Mouse (Mus musculus) MEL (cell line): ENCODE results near the gene Wdr59. TPM values are rescaled to one million over a fixed set of nuclear protein-coding genes. Genes with fewer than 3 reads are reported as not detected.

Source experiments
- DNase-seq: peaks from one replicate; pipeline ENCODE4 v3.0.0; 2011; ENCODE audit warnings: low read depth, low spot score
- H3K27ac ChIP-seq: 2 replicates; pipeline ENCODE4 v1.5.1; 2012; ENCODE audit warnings: low read depth, mild to moderate bottlenecking, control low read depth, low read length, moderate library complexity; ENCODE audit not compliant: control insufficient read depth
- H3K27me3 ChIP-seq, 2 experiments: fragments of 150-350 bp in 1 of 2; sonication (generic) in 1 of 2; 2 replicates each; pipeline ENCODE4 v1.6.1; 2012; ENCODE audit warnings: low read length in 2 of 2, mild to moderate bottlenecking in 2 of 2, improper control_type of control experiment in 1 of 2, moderate library complexity in 1 of 2; ENCODE audit not compliant: insufficient read depth in 2 of 2, control insufficient read depth in 1 of 2
- H3K36me3 ChIP-seq, 2 experiments: 2 replicates each; pipeline ENCODE4 v1.6.1; 2012 to 2014; ENCODE audit warnings: low read length in 2 of 2, improper control_type of control experiment in 1 of 2, inconsistent platforms in 1 of 2, mild to moderate bottlenecking in 1 of 2; ENCODE audit not compliant: insufficient read depth in 2 of 2, control insufficient read depth in 1 of 2
- H3K4me1 ChIP-seq, 2 experiments: fragments of 150-350 bp in 1 of 2; sonication (generic) in 1 of 2; 2 replicates each; pipeline ENCODE4 v1.6.1; 2012; ENCODE audit warnings: low read length in 2 of 2, improper control_type of control experiment in 1 of 2, mild to moderate bottlenecking in 1 of 2; ENCODE audit not compliant: insufficient read depth in 2 of 2, control insufficient read depth in 1 of 2
- H3K4me3 ChIP-seq, 2 experiments: fragments of 150-350 bp in 1 of 2; sonication (generic) in 1 of 2; 2 replicates each; pipeline ENCODE4 v1.5.1; 2012; ENCODE audit warnings: low read depth in 2 of 2, low read length in 2 of 2, mild to moderate bottlenecking in 2 of 2, moderate library complexity in 2 of 2, control low read depth in 1 of 2, improper control_type of control experiment in 1 of 2; ENCODE audit not compliant: control insufficient read depth in 1 of 2, insufficient read depth in 1 of 2
- H3K79me2 ChIP-seq: 2 replicates; pipeline ENCODE4 v1.6.1; 2012; ENCODE audit warnings: mild to moderate bottlenecking, low read length, moderate library complexity; ENCODE audit not compliant: control insufficient read depth, poor library complexity, insufficient read depth
- H3K9ac ChIP-seq: 2 replicates; pipeline ENCODE4 v1.6.1; 2012; ENCODE audit warnings: low read depth, mild to moderate bottlenecking, control low read depth, low read length, moderate library complexity; ENCODE audit not compliant: control insufficient read depth, poor library complexity, severe bottlenecking
- H3K9me3 ChIP-seq: fragments of 150-350 bp; sonication (generic); replicated peaks from 2 replicates; pipeline ENCODE4 v1.6.1; 2012; ENCODE audit warnings: mild to moderate bottlenecking, low read length, improper control_type of control experiment, moderate library complexity; ENCODE audit not compliant: insufficient read depth
- BHLHE40 ChIP-seq: IDR thresholded peaks from 2 replicates; pipeline ENCODE4 v1.6.1; 2012; ENCODE audit warnings: low read depth, mild to moderate bottlenecking, inconsistent platforms, low read length, improper control_type of control experiment, borderline replicate concordance
- CHD1 ChIP-seq: IDR thresholded peaks from 2 replicates; pipeline ENCODE4 v1.6.1; 2012; ENCODE audit warnings: low read depth, mild to moderate bottlenecking, inconsistent platforms, low read length, improper control_type of control experiment
- CTCF ChIP-seq, 3 experiments: IDR thresholded peaks in 2 of 3; conservative IDR thresholded peaks in 1 of 3; 2 replicates each; pipeline ENCODE4 v1.5.1; 2011 to 2012; ENCODE audit warnings: low read length in 3 of 3, low read depth in 2 of 3, mild to moderate bottlenecking in 2 of 3, improper control_type of control experiment in 1 of 3, inconsistent platforms in 1 of 3, mixed read lengths in 1 of 3, moderate library complexity in 1 of 3; ENCODE audit not compliant: control insufficient read depth in 1 of 3, insufficient read depth in 1 of 3, poor library complexity in 1 of 3, severe bottlenecking in 1 of 3
- ELF1 ChIP-seq: IDR thresholded peaks from 2 replicates; pipeline ENCODE4 v1.6.1; 2014; ENCODE audit warnings: low read depth, mild to moderate bottlenecking, inconsistent platforms, low read length, improper control_type of control experiment, moderate library complexity
- EP300 ChIP-seq, 2 experiments: IDR thresholded peaks; 2 replicates each; pipeline ENCODE4 v1.6.1; 2011; ENCODE audit warnings: improper control_type of control experiment in 2 of 2, low read length in 2 of 2, low read depth in 1 of 2, mild to moderate bottlenecking in 1 of 2
- ETS1 ChIP-seq: IDR thresholded peaks from 2 replicates; pipeline ENCODE4 v1.6.1; 2012; ENCODE audit warnings: low read depth, mild to moderate bottlenecking, inconsistent platforms, low read length, improper control_type of control experiment, moderate library complexity
- GATA1 ChIP-seq: IDR thresholded peaks from 2 replicates; pipeline ENCODE4 v1.6.1; 2011; ENCODE audit warnings: low read depth, low read length, improper control_type of control experiment
- HCFC1 ChIP-seq: IDR thresholded peaks from 2 replicates; pipeline ENCODE4 v1.6.1; 2012; ENCODE audit warnings: low read depth, mild to moderate bottlenecking, inconsistent platforms, low read length, improper control_type of control experiment, moderate library complexity
- KAT2A ChIP-seq: conservative IDR thresholded peaks from 2 replicates; pipeline ENCODE4 v1.6.1; 2012; ENCODE audit warnings: low read depth, low read length, improper control_type of control experiment, inconsistent platforms
- MAFK ChIP-seq: IDR thresholded peaks from 2 replicates; pipeline ENCODE4 v1.6.1; 2011; ENCODE audit warnings: low read depth, mild to moderate bottlenecking, low read length, improper control_type of control experiment, borderline replicate concordance
- MAZ ChIP-seq: IDR thresholded peaks from 2 replicates; pipeline ENCODE4 v1.6.1; 2012; ENCODE audit warnings: low read depth, mild to moderate bottlenecking, inconsistent platforms, low read length, improper control_type of control experiment
- NELFE ChIP-seq: IDR thresholded peaks from 2 replicates; pipeline ENCODE4 v1.6.1; 2011; ENCODE audit warnings: low read depth, low read length, improper control_type of control experiment
- NRF1 ChIP-seq: IDR thresholded peaks from 2 replicates; pipeline ENCODE4 v1.6.1; 2014; ENCODE audit warnings: low read depth, mild to moderate bottlenecking, inconsistent platforms, low read length, improper control_type of control experiment, moderate library complexity; ENCODE audit not compliant: poor library complexity, insufficient read depth, severe bottlenecking
- POLR2A ChIP-seq, 2 experiments: IDR thresholded peaks; 2 replicates each; pipeline ENCODE4 v1.6.1; 2011 to 2012; ENCODE audit warnings: low read length in 2 of 2, mild to moderate bottlenecking in 2 of 2, control low read depth in 1 of 2, improper control_type of control experiment in 1 of 2, low read depth in 1 of 2, moderate library complexity in 1 of 2; ENCODE audit not compliant: control insufficient read depth in 1 of 2, insufficient read depth in 1 of 2, poor library complexity in 1 of 2
- POLR2AphosphoS2 ChIP-seq: IDR thresholded peaks from 2 replicates; pipeline ENCODE4 v1.6.1; 2011; ENCODE audit warnings: low read length, improper control_type of control experiment
- POLR2AphosphoS5 ChIP-seq: IDR thresholded peaks from 2 replicates; pipeline ENCODE4 v1.6.1; 2012; ENCODE audit warnings: low read depth, borderline replicate concordance, mild to moderate bottlenecking, inconsistent platforms, low read length, moderate library complexity, mixed read lengths
- RAD21 ChIP-seq: IDR thresholded peaks from 2 replicates; pipeline ENCODE4 v1.6.1; 2011; ENCODE audit warnings: mild to moderate bottlenecking, low read depth, low read length, improper control_type of control experiment
- SMC3 ChIP-seq: IDR thresholded peaks from 2 replicates; pipeline ENCODE4 v1.6.1; 2011; ENCODE audit warnings: low read depth, low read length, improper control_type of control experiment
- TCF12 ChIP-seq: IDR thresholded peaks from 2 replicates; pipeline ENCODE4 v1.6.1; 2014; ENCODE audit warnings: low read depth, mild to moderate bottlenecking, inconsistent platforms, low read length, improper control_type of control experiment, moderate library complexity
- ZKSCAN1 ChIP-seq: IDR thresholded peaks from 2 replicates; pipeline ENCODE4 v1.6.1; 2012; ENCODE audit warnings: low read depth, mild to moderate bottlenecking, inconsistent platforms, low read length, improper control_type of control experiment, moderate library complexity
- ZMIZ1 ChIP-seq: IDR thresholded peaks from 2 replicates; pipeline ENCODE4 v1.6.1; 2012; ENCODE audit warnings: low read depth, mild to moderate bottlenecking, inconsistent platforms, low read length, improper control_type of control experiment, moderate library complexity
- ZNF384 ChIP-seq: IDR thresholded peaks from 2 replicates; pipeline ENCODE4 v1.6.1; 2012; ENCODE audit warnings: low read depth, mild to moderate bottlenecking, inconsistent platforms, low read length, improper control_type of control experiment
- polyA plus RNA-seq, 2 experiments: library from polyadenylated mRNA; stranded (reverse) in 1 of 2; unstranded in 1 of 2; fragments of >175 nt in 1 of 2; fragments of >200 nt in 1 of 2; gene quantifications; 2 replicates each; pipeline versions ENCODE4 v1.2.1 to v1.2.4; 2012; ENCODE audit warnings: low replicate concordance in 2 of 2, low read depth in 1 of 2; ENCODE audit not compliant: insufficient read length in 2 of 2, insufficient read depth in 1 of 2, missing spikeins in 1 of 2
- total RNA-seq: library from RNA; depleted of rRNA; stranded (reverse); fragments of 300-350 nt; gene quantifications from 2 replicates; pipeline ENCODE4 v1.2.3, GENCODE M21; 2012

Wdr59 gene
- total and polyA plus RNA-seq, 3 experiments, result 6.5 to 16.6 TPM; not detected in 1

DNA sequence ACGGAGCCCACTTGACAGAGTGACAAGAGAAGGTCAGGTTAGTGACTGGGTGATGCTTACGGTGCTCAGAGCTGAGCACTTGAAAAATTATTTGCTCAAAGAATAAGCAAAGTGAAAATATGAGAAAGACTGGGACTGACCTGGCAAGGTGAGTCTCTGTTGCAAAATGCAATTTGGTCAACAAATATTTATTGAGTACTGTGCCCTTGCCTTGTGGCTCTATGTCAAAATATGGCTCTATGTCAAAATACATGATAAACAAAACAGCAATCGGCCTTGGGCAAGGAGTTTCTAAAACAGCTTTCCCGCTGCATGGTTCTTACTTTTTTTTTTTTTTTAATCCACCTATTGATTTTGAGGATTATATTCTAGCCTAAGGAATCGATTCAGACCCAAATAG is 13.6 kb upstream of the Wdr59 start:
- peaks cover 0 to 11% of the 10 kb centered on the region in 2 experiments; a peak in 2 of 4 replicates for H3K36me3 ChIP-seq
- H3K9me3 ChIP-seq, result no peaks in the 10 kb centered on the region
- H3K79me2 ChIP-seq, result peaks cover 35% of the 10 kb centered on the region
- H3K4me1 ChIP-seq, result peaks cover 1 to 18% of the 10 kb centered on the region in 2 experiments
- no peak overlapping the region for H3K27ac ChIP-seq
- TF ChIP-seq NRF1 (no peak), MAZ (no peak), POLR2AphosphoS2 (no peak), CHD1 (no peak), CTCF (IDR thresholded peaks at IDR 0.05 in 2 of 3, conservative IDR thresholded peaks at IDR 0.05 in 1 of 3; ENCODE audit: control insufficient read depth in 1 of 3, insufficient read depth in 1 of 3, low read depth in 2 of 3, low read length in 3 of 3, poor library complexity in 1 of 3, severe bottlenecking in 1 of 3) (no peak), ELF1 (no peak)
- TF ChIP-seq, all 39 proteins: peak for 0
- Histone ChIP-seq H3K9ac (peak overlapping the region; percentile 93), H3K27me3 (no peaks in the 10 kb centered on the region), H3K4me3 (peak overlapping the region in 1 of 2 experiments; percentile 19; a peak in 1 of 4 replicates)
- no peak for DNase-seq

DNA sequence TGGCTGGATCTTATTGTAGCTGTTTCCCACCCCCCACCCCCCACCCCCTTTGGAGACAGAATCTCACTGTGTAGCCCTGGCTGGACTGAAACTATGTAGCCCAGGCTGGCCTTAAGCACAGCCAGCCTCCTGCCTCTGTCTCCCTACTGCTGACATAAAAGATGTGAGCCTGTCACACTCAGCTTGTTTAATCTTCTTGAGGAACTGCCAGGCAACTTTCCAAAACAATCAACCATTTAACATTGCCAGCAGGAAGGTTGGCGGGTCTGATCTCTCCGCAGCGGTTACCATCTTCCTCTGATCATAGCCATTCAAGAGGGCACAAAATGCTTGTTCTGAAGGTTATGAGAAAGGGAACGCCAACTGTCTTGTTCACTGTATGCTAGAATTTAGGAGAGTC is 11.6 kb upstream of the Wdr59 start:
- Histone ChIP-seq H3K9me3 (no peaks in the 10 kb centered on the region), H3K36me3 (peaks cover 0 to 7% of the 10 kb centered on the region in 2 experiments; a peak in 2 of 4 replicates), H3K27me3 (no peaks in the 10 kb centered on the region), H3K9ac (no peak overlapping the region), H3K4me3 (no peak overlapping the region), H3K27ac (no peak overlapping the region), H3K4me1 (peaks cover 1 to 12% of the 10 kb centered on the region in 2 experiments; a peak in 3 of 4 replicates), H3K79me2 (peaks cover 21% of the 10 kb centered on the region)
- DNase-seq, result no peak
- TF ChIP-seq ZKSCAN1 (no peak), KAT2A (no peak), BHLHE40 (no peak), MAZ (no peak), NELFE (no peak), EP300 (IDR thresholded peaks at IDR 0.05; ENCODE audit: low read depth in 1 of 2, low read length in 2 of 2) (no peak), POLR2A (IDR thresholded peaks at IDR 0.05; ENCODE audit: control insufficient read depth in 1 of 2, insufficient read depth in 1 of 2, low read depth in 1 of 2, low read length in 2 of 2, poor library complexity in 1 of 2) (no peak), POLR2AphosphoS5 (no peak), MAFK (no peak), RAD21 (no peak), HCFC1 (no peak), TCF12 (no peak), ZMIZ1 (no peak), ZNF384 (no peak), GATA1 (no peak), SMC3 (no peak), ETS1 (no peak)
